Mouse (Mus musculus) megakaryocyte, embryonic 14.5 days (primary cell): ENCODE data around the gene Chd2.

Source experiments
- FLI1 ChIP-seq: IDR thresholded peaks from 2 replicates; pipeline ENCODE4 v1.6.1; 2012; ENCODE audit warnings: low read length, inconsistent platforms, mixed read lengths
- GATA1 ChIP-seq: IDR thresholded peaks from 3 replicates; pipeline ENCODE4 v1.6.1; 2012; ENCODE audit warnings: mixed read lengths, low read length, inconsistent platforms, borderline replicate concordance

DNA sequence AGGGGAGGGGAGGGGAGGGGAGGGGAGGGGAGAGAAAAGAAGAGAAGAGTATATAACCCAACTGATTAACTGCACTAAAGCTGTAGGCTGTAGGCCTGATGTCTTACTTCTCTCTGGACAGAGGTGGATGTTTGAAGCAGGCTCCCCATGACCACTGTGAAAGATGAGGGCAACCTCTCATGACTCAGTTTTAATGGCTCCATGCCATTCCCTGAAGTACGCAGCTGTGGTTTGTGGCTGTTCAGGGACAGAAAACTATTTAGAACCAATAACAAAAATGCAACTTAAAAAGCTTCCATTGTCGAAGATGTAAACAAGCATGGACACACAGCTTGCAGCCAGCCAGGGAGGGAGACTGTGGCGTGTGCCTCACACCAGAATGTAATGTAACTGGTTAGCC, 115.4 kb downstream of the Chd2 start:
- no peak for TF ChIP-seq GATA1
- TF ChIP-seq FLI1: no peak
